In the genomic region with DNA sequence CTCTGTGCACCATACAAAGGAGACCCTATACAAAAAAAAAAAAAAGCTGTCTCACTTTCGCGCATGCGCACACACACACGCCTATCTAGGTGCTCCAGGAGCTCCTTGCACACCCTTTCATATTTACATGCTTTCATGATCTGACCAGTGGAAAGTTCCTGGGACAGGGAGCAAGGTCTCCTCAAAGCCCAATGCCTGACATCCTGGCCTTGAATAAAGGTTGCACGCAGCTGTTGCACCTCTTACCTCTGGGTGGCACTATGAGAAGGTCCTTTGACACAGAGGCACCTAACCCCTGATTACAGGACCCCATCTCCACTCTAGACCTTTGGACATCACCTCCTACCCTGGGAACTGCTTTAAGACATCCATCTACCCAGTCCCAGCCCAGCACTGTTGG, we compare ENCODE assay signal across 10 mouse cellular contexts. TPM values are rescaled to one million over a fixed set of nuclear protein-coding genes. Genes with fewer than 3 reads are reported as not detected.
DNase-seq lines count a peak whose midpoint lies in the region; ATAC-seq and TF ChIP-seq lines count a peak whose summit lies in the region.
"Had no signal": no experiment of that assay in that cellular context is flagged by ENCODE, and none has a peak within 500 bp of the region (broad histone marks: within the 10 kb centered on the region; RNA-seq: fewer than 3 reads in every experiment).

No protein-coding gene starts in this region.

- H3K36me3 ChIP-seq in liver, embryonic 14.5 days (replicated peaks; ENCODE audit: control insufficient read depth, insufficient read depth, low read depth), result no peaks in the 10 kb centered on the region
- H3K36me3 ChIP-seq in liver, embryonic 12.5 days, result no peaks in the 10 kb centered on the region
- H3K36me3 ChIP-seq in E14TG2a.4 (ENCODE audit: insufficient read depth, low read length), result no peaks in the 10 kb centered on the region
- H3K36me3 ChIP-seq: limb, embryonic 13.5 days had no signal

- TF ChIP-seq EP300 in liver, embryonic 14.5 days (IDR thresholded peaks at IDR 0.05; ENCODE audit: low read depth), result no peak

- 57% methylated on average over 5 of the region's 5 CpGs for WGBS in liver, embryonic 14.5 days (ENCODE audit: insufficient replicate concordance)
- WGBS in liver, embryonic 12.5 days (ENCODE audit: insufficient replicate concordance), result 66% methylated on average over 5 of the region's 5 CpGs

- no peak overlapping the region for H3K9ac ChIP-seq in liver, embryonic 14.5 days (replicated peaks)
- no peak overlapping the region for H3K9ac ChIP-seq in liver, embryonic 12.5 days
- H3K9ac ChIP-seq: limb, embryonic 13.5 days had no signal

- DNase-seq in gastrocnemius, adult 2 months, result no peak
- no peak for DNase-seq in gastrocnemius, postnatal 36 days
- no peak for DNase-seq in liver, embryonic 14.5 days (ENCODE audit: low read depth in 3 of 3, low spot score in 3 of 3)
- peak; percentile 27 for DNase-seq in ES-CJ7 (ENCODE audit: low read depth, low spot score)
- DNase-seq: cerebellum, postnatal 25 days; kidney, postnatal 25 days had no signal

- no peaks in the 10 kb centered on the region for H3K27me3 ChIP-seq in liver, embryonic 14.5 days (ENCODE audit: control insufficient read depth, insufficient read depth, low read length)
- H3K27me3 ChIP-seq in liver, embryonic 12.5 days (replicated peaks), result no peaks in the 10 kb centered on the region
- H3K27me3 ChIP-seq in E14TG2a.4 (ENCODE audit: insufficient read depth, low read length), result peaks cover 9% of the 10 kb centered on the region; the same call in 1 of the 2 replicates
- H3K27me3 ChIP-seq: limb, embryonic 13.5 days had no signal

- intact Hi-C loops in gastrocnemius, adult 2 months (cut with DNase I), result no loop called here
- intact Hi-C loops in gastrocnemius, postnatal 36 days (cut with DNase I), result no loop called here

- ATAC-seq in liver, embryonic 14.5 days (ENCODE audit: insufficient read depth), result no peak
- no peak for ATAC-seq in liver, embryonic 12.5 days
- ATAC-seq in inflammation-experienced regulatory T-cells, adult 6 months, result no peak

- peak; percentile 33 for TF ChIP-seq CTCF in gastrocnemius, adult 2 months (IDR thresholded peaks at IDR 0.05)
- TF ChIP-seq CTCF in liver, embryonic 14.5 days (IDR thresholded peaks at IDR 0.05; ENCODE audit: low read depth), result peak; percentile 27; the same call in 1 of the 2 replicates
- peak; percentile 18 for TF ChIP-seq CTCF in E14TG2a.4 (conservative IDR thresholded peaks at IDR 0.05; ENCODE audit: low read length)

- H3K9me3 ChIP-seq in liver, embryonic 14.5 days (ENCODE audit: control insufficient read depth, low read length), result no peaks in the 10 kb centered on the region
- no peaks in the 10 kb centered on the region for H3K9me3 ChIP-seq in liver, embryonic 12.5 days (replicated peaks)
- no peaks in the 10 kb centered on the region for H3K9me3 ChIP-seq in E14TG2a.4 (ENCODE audit: low read length)
- H3K9me3 ChIP-seq: limb, embryonic 13.5 days had no signal

- no peak overlapping the region for H3K4me3 ChIP-seq in gastrocnemius, adult 2 months
- H3K4me3 ChIP-seq in liver, embryonic 14.5 days (ENCODE audit: insufficient read depth in 1 of 2, low read depth in 2 of 2, low read length in 2 of 2), result no peak overlapping the region
- no peak overlapping the region for H3K4me3 ChIP-seq in liver, embryonic 12.5 days
- no peak overlapping the region for H3K4me3 ChIP-seq in E14TG2a.4 (replicated peaks; ENCODE audit: low read length)
- H3K4me3 ChIP-seq: limb, embryonic 13.5 days had no signal

- no peak overlapping the region for H3K27ac ChIP-seq in gastrocnemius, adult 2 months
- H3K27ac ChIP-seq in liver, embryonic 14.5 days, result no peak overlapping the region
- no peak overlapping the region for H3K27ac ChIP-seq in liver, embryonic 12.5 days
- H3K27ac ChIP-seq: limb, embryonic 13.5 days had no signal

- no peaks in the 10 kb centered on the region for H3K4me1 ChIP-seq in liver, embryonic 14.5 days (replicated peaks; ENCODE audit: control insufficient read depth in 2 of 2, insufficient read depth in 2 of 2, low read length in 1 of 2)
- H3K4me1 ChIP-seq in liver, embryonic 12.5 days, result no peaks in the 10 kb centered on the region
- no peaks in the 10 kb centered on the region for H3K4me1 ChIP-seq in E14TG2a.4 (replicated peaks; ENCODE audit: low read depth, low read length)
- H3K4me1 ChIP-seq: limb, embryonic 13.5 days had no signal

- no peak overlapping the region for H3K4me2 ChIP-seq in liver, embryonic 14.5 days (ENCODE audit: low read depth)
- H3K4me2 ChIP-seq in liver, embryonic 12.5 days, result no peak overlapping the region
- H3K4me2 ChIP-seq: limb, embryonic 13.5 days had no signal

RNA-seq across cellular contexts. Expression of a gene that starts 35.9 kb away (rescaled TPM):
- 10 to 100 TPM; 21.8 to 41.9 TPM for total RNA-seq in gastrocnemius, adult 2 months (2021)
- total RNA-seq in gastrocnemius, postnatal 36 days (2021), result 10 to 100 TPM; 34.7 to 39.3 TPM
- 11.6 and 12.1 TPM in 2 replicates for polyA plus RNA-seq in liver, embryonic 14.5 days (2012; rRNA removed)
- 15.5 and 17.2 TPM in 2 replicates for polyA plus RNA-seq in liver, embryonic 14.5 days (2014; fragmentation: Nextera tagmentation; extraction: Ambion mirVana)
- polyA plus RNA-seq in liver, embryonic 12.5 days (2016; fragmentation: Nextera tagmentation; extraction: Ambion mirVana), result 23.3 and 26.4 TPM in 2 replicates
- 1 to 10 TPM in 1 of 3 experiments, under 1 TPM in 1, not detected in 1; 0.36 to 1.3 TPM for polyA plus RNA-seq in inflammation-experienced regulatory T-cells, adult 6 months (2017; shearing (Covaris generic))

Comparison
In these comparisons a context has a peak if more than half of its experiments do, and no peak if none do; other contexts are left out.
1. RNA of a gene that starts 35.9 kb away (polyA plus RNA-seq): 23.3 to 26.4 TPM in liver, embryonic 12.5 days and 11.6 to 17.2 TPM in liver, embryonic 14.5 days; 0.36 to 1.3 TPM in inflammation-experienced regulatory T-cells, adult 6 months; every median in the first group is over 4 times any median in the second.
2. Peak in every context shown above with its lines, with median percentiles within 50 percentile points of each other: CTCF ChIP-seq.